Mouse (Mus musculus) T-helper 1 cell (primary cell): ENCODE data around the gene Hils1.

Source experiments
- in situ Hi-C: fragments of 300-600 bp; cut with MboI, MseI; formaldehyde crosslinking; loops from one replicate; pipeline ENCODE4 v1.15.1; 2025; ENCODE audit warnings: high pct_unique_total_duplicates

Hils1 gene

DNA sequence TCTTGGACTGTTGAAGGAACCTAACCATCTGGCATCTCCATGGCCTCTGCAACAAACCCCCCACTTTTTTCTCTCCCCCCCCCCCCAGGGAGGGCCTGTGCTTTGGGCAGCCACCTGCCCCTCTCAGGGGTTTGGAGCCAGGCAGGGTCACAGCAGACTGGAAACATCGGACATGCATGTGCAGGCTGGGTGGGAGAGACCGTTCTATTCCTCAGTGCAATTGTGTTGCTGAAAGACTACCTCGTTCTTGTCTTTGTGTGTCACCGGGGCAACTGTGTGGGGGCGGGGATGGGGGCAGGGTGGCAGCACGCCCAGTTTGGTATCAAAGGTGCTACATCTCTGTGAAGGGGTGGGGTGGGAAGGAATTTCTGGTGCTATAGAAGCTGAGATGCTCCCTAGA lies 15.2 kb upstream of the Hils1 start:
- in situ Hi-C loops, result no loop called here

GRCm38 (mm10) chr11:94955103-94955502 lies 12.3 kb upstream of the Hils1 start:
- in situ Hi-C loops, result no loop called here

- in situ Hi-C loops, result no loop called here
Observed at GRCm38 (mm10) chr11:94957693-94958064, 9.7 kb upstream of the Hils1 start.

DNA sequence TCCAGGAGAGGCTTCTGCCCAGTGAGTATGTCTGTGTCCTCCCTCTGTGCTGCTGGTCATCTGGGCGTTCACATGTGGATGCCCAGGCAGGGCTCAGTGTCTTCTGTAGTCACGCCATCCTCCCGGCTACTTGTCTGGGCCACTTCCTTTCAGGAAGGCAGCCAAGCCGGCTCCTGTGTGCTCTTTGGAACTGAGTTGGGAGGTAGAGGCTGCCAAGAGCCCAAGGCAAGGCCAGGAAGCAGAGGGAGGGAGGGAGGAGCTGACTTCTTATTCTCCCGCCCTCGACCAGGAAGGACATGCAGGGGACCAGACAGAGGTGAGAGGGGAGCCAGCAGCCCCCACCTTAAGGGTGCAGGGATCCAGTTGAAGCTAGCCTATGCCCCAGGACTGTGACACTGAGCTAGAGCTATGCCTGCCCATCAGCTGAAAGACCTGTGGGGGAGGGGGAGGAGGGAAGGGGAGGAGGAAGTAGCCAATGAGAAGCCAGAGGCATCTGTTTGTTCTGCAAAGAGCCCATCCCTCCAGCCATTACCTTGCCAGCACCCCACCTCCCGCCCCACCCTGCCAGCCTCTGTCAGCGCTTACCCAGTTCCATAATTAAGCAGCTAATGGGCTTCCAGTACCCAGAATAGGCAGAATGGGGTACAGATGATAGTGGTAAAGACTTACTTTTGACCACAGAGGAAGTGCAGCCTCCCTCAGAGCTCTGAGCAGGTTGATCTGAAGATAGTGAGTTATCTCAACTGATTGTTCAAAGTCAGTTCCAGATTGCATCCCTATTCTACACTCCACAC lies 9.1 kb upstream of the Hils1 start:
- in situ Hi-C loops, result no loop called here

DNA sequence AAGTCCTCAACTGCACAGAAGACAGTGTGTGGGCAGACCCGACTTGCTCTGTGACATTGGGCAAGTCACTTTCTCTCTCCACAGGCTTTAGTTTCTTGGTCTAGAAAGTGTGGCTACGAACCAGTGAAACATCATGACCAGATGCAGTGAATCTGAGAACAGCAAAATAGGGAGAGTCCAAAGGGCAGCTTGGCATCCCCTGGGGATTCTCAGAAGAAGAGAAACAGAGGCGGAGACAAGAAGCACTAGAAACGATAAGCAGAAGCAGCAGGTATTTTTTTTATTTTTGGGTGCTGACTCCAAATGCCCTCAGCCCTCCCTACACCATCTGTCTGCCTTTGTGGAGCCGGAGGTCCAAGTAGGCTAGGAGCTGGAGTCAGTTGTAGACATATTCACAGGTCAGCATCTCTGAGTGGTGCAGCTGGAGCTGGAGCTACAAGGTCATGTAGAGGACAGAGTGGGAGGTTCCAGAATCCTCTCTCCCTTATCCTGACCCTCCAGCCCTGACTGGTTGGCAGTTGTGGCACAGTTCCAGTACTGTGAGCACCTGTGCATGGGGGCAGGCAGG lies 4.8 kb upstream of the Hils1 start:
- in situ Hi-C loops, result no loop called here

DNA sequence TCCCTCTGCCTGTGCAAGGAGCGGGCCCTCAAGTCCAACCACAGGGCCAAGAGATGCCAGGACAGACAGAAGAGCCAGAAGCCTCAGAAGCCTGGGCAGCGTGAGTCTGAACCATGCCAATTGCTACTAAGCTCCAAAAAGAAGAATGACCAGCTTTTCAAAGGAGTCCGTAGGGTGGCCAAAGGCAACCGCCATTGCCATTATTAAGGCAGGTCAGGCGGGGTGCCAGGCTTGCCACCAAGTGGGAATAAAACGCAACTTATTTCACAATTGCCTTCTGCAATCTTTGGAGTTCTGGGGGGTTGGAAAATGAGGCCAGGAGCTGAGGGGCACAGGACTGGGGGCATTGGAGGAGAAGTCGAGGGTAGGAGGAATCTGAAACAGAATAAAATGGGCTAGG lies 794 bp downstream of the Hils1 start:
- in situ Hi-C loops, result no loop called here

DNA sequence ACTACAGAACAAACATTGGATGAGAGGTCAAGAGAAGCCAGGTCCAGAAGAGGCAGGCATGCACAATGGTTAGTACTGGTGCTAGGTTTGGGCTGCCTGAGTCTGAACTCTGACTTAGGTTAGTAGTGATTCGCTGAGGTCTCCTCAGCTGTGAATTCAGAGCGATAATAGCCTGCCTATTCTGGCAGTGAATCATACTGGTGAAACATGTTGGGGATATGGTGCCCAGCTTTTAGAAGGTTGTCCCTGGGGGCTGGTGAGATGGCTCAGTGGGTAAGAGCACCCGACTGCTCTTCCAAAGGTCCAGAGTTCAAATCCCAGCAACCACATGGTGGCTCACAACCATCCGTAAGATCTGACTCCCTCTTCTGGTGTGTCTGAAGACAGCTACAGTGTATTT lies 2.3 kb downstream of the Hils1 start:
- in situ Hi-C loops, result loop anchor here (5.0 kb wide), 1 partner anchor 32 kb away; the partner anchor contains the start of gene Col1a1

DNA sequence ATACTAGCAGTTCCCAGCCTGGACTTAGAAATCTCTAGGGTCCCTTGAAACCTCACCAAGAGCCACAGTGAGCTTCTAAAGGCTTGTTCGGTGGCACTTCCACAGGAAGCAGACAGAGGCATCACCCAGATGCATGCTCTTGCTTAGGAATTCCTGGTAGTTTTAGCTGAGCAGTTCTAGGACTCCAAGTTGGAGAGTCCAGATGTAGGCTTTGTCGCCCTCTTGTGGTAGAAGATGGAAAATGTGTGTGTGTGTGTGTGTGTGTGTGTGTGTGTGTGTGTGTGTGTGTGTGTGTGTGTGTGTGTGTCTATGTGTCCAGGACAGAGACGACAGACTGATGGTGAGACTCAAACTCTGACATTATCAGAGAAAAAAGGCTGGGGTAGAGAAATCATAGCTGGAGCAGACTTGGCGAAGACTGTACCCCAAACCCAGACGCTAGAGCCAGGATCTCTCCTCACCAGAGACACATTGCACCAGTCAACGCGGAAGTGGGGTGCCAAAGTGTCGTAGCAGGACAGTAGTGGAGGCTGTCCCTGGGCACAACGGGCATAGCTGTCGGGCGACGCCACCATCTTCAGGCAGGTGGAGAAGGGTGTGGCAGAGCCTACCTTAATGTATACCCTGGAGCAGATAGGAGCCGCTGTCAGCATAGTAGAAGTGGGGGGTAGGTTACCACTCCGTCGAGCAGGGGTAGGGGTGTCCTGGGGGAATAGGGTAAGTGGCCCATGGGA lies 3.0 kb downstream of the Hils1 start:
- in situ Hi-C loops, result loop anchor here (5.0 kb wide), 1 partner anchor 33 kb away; the partner anchor contains the start of gene Col1a1

DNA sequence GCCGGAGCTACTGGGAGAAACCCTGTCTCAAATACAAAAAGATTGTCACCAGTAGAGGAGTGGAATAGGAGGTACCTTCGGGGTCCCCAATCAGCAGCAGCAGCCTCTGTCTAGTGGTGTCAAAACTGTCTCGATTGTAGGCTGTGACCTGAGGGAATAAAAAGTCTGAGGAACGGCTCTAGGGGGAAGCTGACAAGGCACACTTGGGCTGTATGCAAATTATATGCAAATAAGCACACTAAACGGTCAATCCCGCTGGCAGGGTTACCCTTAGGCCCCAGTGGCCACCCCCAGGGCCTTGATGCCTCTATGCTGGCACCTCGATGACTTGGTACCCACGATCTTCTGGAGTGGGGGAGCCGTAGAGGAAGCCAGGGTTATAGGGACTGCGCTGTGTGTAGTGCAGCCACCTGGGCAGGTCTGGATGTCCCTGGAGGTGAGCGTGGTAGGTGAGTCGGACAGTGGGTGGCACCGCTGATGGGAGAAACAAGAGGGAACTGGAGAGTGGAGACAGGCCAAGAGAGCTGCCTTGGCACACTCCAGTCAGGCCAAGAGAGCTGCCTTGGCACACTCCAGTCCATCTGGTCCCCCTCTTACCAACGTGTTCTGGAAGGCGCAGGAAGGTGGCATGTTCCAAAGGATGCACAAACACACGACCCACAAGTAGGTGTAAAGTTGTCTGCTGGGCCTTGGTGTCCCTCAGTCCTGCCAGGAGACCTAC lies 4.7 kb downstream of the Hils1 start:
- in situ Hi-C loops, result loop anchor here (5.0 kb wide), 1 partner anchor 35 kb away; the partner anchor contains the start of gene Col1a1

GRCm38 (mm10) chr11:94972887-94973286 lies 5.5 kb downstream of the Hils1 start:
- in situ Hi-C loops, result loop anchor here (5.0 kb wide), 1 partner anchor 36 kb away; the partner anchor contains the start of gene Col1a1

DNA sequence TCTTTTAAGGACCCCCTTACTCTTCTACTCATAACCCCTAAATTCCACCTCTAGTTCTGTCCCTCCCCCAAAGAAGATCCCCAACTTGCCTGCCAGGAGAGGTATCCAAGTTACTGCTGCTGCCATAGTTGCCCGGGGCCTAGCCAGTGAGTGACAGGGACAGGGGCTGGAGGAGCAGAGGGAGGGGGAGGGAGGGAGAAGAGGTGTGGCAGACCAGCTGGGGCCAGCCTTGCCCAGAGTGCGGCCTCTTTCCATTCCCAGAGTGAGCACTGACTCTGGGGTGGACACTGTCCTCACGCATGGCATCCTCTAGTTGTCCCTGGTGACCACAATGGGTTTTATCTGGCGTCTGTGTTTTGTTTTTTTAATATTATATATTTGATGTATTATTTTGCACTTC lies 5.9 kb downstream of the Hils1 start:
- in situ Hi-C loops, result loop anchor here (5.0 kb wide), 1 partner anchor 36 kb away; the partner anchor contains the start of gene Col1a1

DNA sequence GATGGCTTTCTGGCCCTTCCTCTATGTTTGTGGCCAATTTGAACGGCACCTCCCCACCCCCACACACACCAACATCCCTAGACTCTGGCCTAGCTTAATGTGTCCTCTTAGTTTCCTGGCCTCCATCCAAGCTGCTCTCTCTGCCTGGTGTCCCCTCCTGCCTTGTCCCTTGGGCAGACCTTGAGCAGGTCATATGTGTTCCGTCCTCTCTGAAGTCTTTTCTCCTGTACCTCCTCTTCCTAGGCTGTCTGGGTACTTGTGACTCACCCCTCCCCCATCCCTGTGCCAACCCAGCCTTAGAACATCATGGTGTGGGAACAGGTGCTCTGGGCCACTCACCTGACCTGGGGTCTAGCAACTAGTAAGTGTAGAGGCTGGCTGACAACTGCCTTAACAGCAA lies 7.6 kb downstream of the Hils1 start:
- in situ Hi-C loops, result loop anchor here (5.0 kb wide), 1 partner anchor 38 kb away; the partner anchor contains the start of gene Col1a1

- in situ Hi-C loops, result no loop called here
Observed at GRCm38 (mm10) chr11:94976199-94976598, 8.8 kb downstream of the Hils1 start, which contains the start of gene Sgca. Sgca (minus strand) TSS chr11:94976327.

- in situ Hi-C loops, result no loop called here
Observed at GRCm38 (mm10) chr11:94978178-94978915, 11.0 kb downstream of the Hils1 start.

DNA sequence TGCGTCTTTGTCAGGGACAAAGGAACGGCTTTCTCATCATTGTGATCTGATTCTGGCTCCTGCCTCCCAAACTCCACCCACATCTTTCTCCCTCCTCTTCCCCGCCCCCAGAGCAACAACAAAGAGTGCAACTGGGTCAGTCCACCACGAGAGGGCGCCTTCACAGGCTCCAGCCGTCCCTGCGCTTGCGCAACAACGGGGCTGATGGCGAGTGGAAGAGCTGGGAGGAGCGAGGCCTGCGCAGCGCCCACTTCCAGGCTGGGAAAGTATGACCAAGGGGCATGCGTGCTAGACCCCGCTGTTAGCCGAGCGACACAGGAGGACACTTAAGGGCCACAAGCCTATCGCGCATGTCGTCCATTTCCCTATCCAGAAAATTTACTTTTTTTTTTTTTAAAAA lies 11.6 kb downstream of the Hils1 start:
- in situ Hi-C loops, result no loop called here

- in situ Hi-C loops, result no loop called here
Observed at GRCm38 (mm10) chr11:94979462-94980179, 12.2 kb downstream of the Hils1 start.

- in situ Hi-C loops, result no loop called here
Observed at GRCm38 (mm10) chr11:94985140-94985539, 17.7 kb downstream of the Hils1 start.

- in situ Hi-C loops, result no loop called here
Observed at GRCm38 (mm10) chr11:94985822-94986221, 18.4 kb downstream of the Hils1 start.

GRCm38 (mm10) chr11:94986435-94986834 lies 19.0 kb downstream of the Hils1 start:
- in situ Hi-C loops, result no loop called here

- in situ Hi-C loops, result no loop called here
Observed at GRCm38 (mm10) chr11:94987341-94987740, 19.9 kb downstream of the Hils1 start.
